Mouse (Mus musculus): ENCODE measurements around the gene Tulp3. TPM values are rescaled to one million over a fixed set of nuclear protein-coding genes. Genes with fewer than 3 reads are reported as not detected.

The Tulp3 gene
- 3.4 TPM for polyA plus RNA-seq (2015; fragmentation: Illumina TruSeq; extraction: RNeasy Lipid Tissue Mini Kit (QIAGEN cat#74804); ENCODE audit: insufficient read depth, low read depth, low replicate concordance)

GRCm38 (mm10) chr6:128355726-128356416 is at the start of gene Tulp3:
Gene Tulp3 (minus strand): TSS chr6:128355851.

GRCm38 (mm10) chr6:128398996-128399395 is 43.3 kb upstream of the Tulp3 start, which contains the start of gene Nrip2:
Gene Nrip2 (plus strand): TSS chr6:128399296.

GRCm38 (mm10) chr6:128375192-128375591 is 19.5 kb upstream of the Tulp3 start, which contains the start of the genes Tex52 and Gm44596:
Gene Tex52 (plus strand): TSS chr6:128375456.
Gene Gm44596 (plus strand): TSS chr6:128375503.

GRCm38 (mm10) chr6:128362381-128363006 is 6.8 kb upstream of the Tulp3 start, which contains the start of the genes Rhno1 and Foxm1:
Gene Rhno1 (minus strand): TSS chr6:128362911.
Gene Foxm1 (plus strand): TSS chr6:128362967.

GRCm38 (mm10) chr6:128300134-128301001 is 55.3 kb downstream of the Tulp3 start, which contains the start of gene Tead4:
Gene Tead4 (minus strand): TSS chr6:128300823.

Other genes starting within 250 kb of the Tulp3 start
- 14.3 TPM for gene Tspan9, start 212.3 kb downstream of the Tulp3 start, polyA plus RNA-seq (2015; fragmentation: Illumina TruSeq; extraction: RNeasy Lipid Tissue Mini Kit (QIAGEN cat#74804); ENCODE audit: insufficient read depth, low read depth, low replicate concordance)
- 2.6 TPM for gene Tead4, start 55.0 kb downstream of the Tulp3 start, polyA plus RNA-seq (2015; fragmentation: Illumina TruSeq; extraction: RNeasy Lipid Tissue Mini Kit (QIAGEN cat#74804); ENCODE audit: insufficient read depth, low read depth, low replicate concordance)
- 9.0 TPM for gene Rhno1, start 7.1 kb upstream of the Tulp3 start, polyA plus RNA-seq (2015; fragmentation: Illumina TruSeq; extraction: RNeasy Lipid Tissue Mini Kit (QIAGEN cat#74804); ENCODE audit: insufficient read depth, low read depth, low replicate concordance)
- gene Foxm1, start 7.1 kb upstream of the Tulp3 start, polyA plus RNA-seq (2015; fragmentation: Illumina TruSeq; extraction: RNeasy Lipid Tissue Mini Kit (QIAGEN cat#74804); ENCODE audit: insufficient read depth, low read depth, low replicate concordance), result 0.33 TPM
- gene Tex52, start 19.6 kb upstream of the Tulp3 start, polyA plus RNA-seq (2015; fragmentation: Illumina TruSeq; extraction: RNeasy Lipid Tissue Mini Kit (QIAGEN cat#74804); ENCODE audit: insufficient read depth, low read depth, low replicate concordance), result not detected
- not detected for gene Gm44596, start 19.7 kb upstream of the Tulp3 start, polyA plus RNA-seq (2015; fragmentation: Illumina TruSeq; extraction: RNeasy Lipid Tissue Mini Kit (QIAGEN cat#74804); ENCODE audit: insufficient read depth, low read depth, low replicate concordance)
- gene Nrip2, start 43.4 kb upstream of the Tulp3 start, polyA plus RNA-seq (2015; fragmentation: Illumina TruSeq; extraction: RNeasy Lipid Tissue Mini Kit (QIAGEN cat#74804); ENCODE audit: insufficient read depth, low read depth, low replicate concordance), result 2.7 TPM
- 9.5 TPM for gene Itfg2, start 69.1 kb upstream of the Tulp3 start, polyA plus RNA-seq (2015; fragmentation: Illumina TruSeq; extraction: RNeasy Lipid Tissue Mini Kit (QIAGEN cat#74804); ENCODE audit: insufficient read depth, low read depth, low replicate concordance)
- gene Fkbp4, start 82.8 kb upstream of the Tulp3 start, polyA plus RNA-seq (2015; fragmentation: Illumina TruSeq; extraction: RNeasy Lipid Tissue Mini Kit (QIAGEN cat#74804); ENCODE audit: insufficient read depth, low read depth, low replicate concordance), result 35.0 TPM
- not detected for gene Pzp, start 170.9 kb upstream of the Tulp3 start, polyA plus RNA-seq (2015; fragmentation: Illumina TruSeq; extraction: RNeasy Lipid Tissue Mini Kit (QIAGEN cat#74804); ENCODE audit: insufficient read depth, low read depth, low replicate concordance)
- gene A2ml1, start 225.8 kb upstream of the Tulp3 start, polyA plus RNA-seq (2015; fragmentation: Illumina TruSeq; extraction: RNeasy Lipid Tissue Mini Kit (QIAGEN cat#74804); ENCODE audit: insufficient read depth, low read depth, low replicate concordance), result 2.3 TPM

Data from pancreas, adult 10 weeks (tissue).